Mouse (Mus musculus) MEL (cell line): ENCODE results near the gene Hsp90b1. TPM values are rescaled to one million over a fixed set of nuclear protein-coding genes. Genes with fewer than 3 reads are reported as not detected.

Source experiments
- DNase-seq: peaks from one replicate; pipeline ENCODE4 v3.0.0; 2011; ENCODE audit warnings: low read depth, low spot score
- H3K27ac ChIP-seq: 2 replicates; pipeline ENCODE4 v1.5.1; 2012; ENCODE audit warnings: low read depth, mild to moderate bottlenecking, control low read depth, low read length, moderate library complexity; ENCODE audit not compliant: control insufficient read depth
- H3K27me3 ChIP-seq, 2 experiments: fragments of 150-350 bp in 1 of 2; sonication (generic) in 1 of 2; 2 replicates each; pipeline ENCODE4 v1.6.1; 2012; ENCODE audit warnings: low read length in 2 of 2, mild to moderate bottlenecking in 2 of 2, improper control_type of control experiment in 1 of 2, moderate library complexity in 1 of 2; ENCODE audit not compliant: insufficient read depth in 2 of 2, control insufficient read depth in 1 of 2
- H3K36me3 ChIP-seq, 2 experiments: 2 replicates each; pipeline ENCODE4 v1.6.1; 2012 to 2014; ENCODE audit warnings: low read length in 2 of 2, improper control_type of control experiment in 1 of 2, inconsistent platforms in 1 of 2, mild to moderate bottlenecking in 1 of 2; ENCODE audit not compliant: insufficient read depth in 2 of 2, control insufficient read depth in 1 of 2
- H3K4me1 ChIP-seq, 2 experiments: fragments of 150-350 bp in 1 of 2; sonication (generic) in 1 of 2; 2 replicates each; pipeline ENCODE4 v1.6.1; 2012; ENCODE audit warnings: low read length in 2 of 2, improper control_type of control experiment in 1 of 2, mild to moderate bottlenecking in 1 of 2; ENCODE audit not compliant: insufficient read depth in 2 of 2, control insufficient read depth in 1 of 2
- H3K4me3 ChIP-seq, 2 experiments: fragments of 150-350 bp in 1 of 2; sonication (generic) in 1 of 2; 2 replicates each; pipeline ENCODE4 v1.5.1; 2012; ENCODE audit warnings: low read depth in 2 of 2, low read length in 2 of 2, mild to moderate bottlenecking in 2 of 2, moderate library complexity in 2 of 2, control low read depth in 1 of 2, improper control_type of control experiment in 1 of 2; ENCODE audit not compliant: control insufficient read depth in 1 of 2, insufficient read depth in 1 of 2
- H3K79me2 ChIP-seq: 2 replicates; pipeline ENCODE4 v1.6.1; 2012; ENCODE audit warnings: mild to moderate bottlenecking, low read length, moderate library complexity; ENCODE audit not compliant: control insufficient read depth, poor library complexity, insufficient read depth
- H3K9ac ChIP-seq: 2 replicates; pipeline ENCODE4 v1.6.1; 2012; ENCODE audit warnings: low read depth, mild to moderate bottlenecking, control low read depth, low read length, moderate library complexity; ENCODE audit not compliant: control insufficient read depth, poor library complexity, severe bottlenecking
- H3K9me3 ChIP-seq: fragments of 150-350 bp; sonication (generic); replicated peaks from 2 replicates; pipeline ENCODE4 v1.6.1; 2012; ENCODE audit warnings: mild to moderate bottlenecking, low read length, improper control_type of control experiment, moderate library complexity; ENCODE audit not compliant: insufficient read depth
- BHLHE40 ChIP-seq: IDR thresholded peaks from 2 replicates; pipeline ENCODE4 v1.6.1; 2012; ENCODE audit warnings: low read depth, mild to moderate bottlenecking, inconsistent platforms, low read length, improper control_type of control experiment, borderline replicate concordance
- CHD1 ChIP-seq: IDR thresholded peaks from 2 replicates; pipeline ENCODE4 v1.6.1; 2012; ENCODE audit warnings: low read depth, mild to moderate bottlenecking, inconsistent platforms, low read length, improper control_type of control experiment
- EP300 ChIP-seq, 2 experiments: IDR thresholded peaks; 2 replicates each; pipeline ENCODE4 v1.6.1; 2011; ENCODE audit warnings: improper control_type of control experiment in 2 of 2, low read length in 2 of 2, low read depth in 1 of 2, mild to moderate bottlenecking in 1 of 2
- ETS1 ChIP-seq: IDR thresholded peaks from 2 replicates; pipeline ENCODE4 v1.6.1; 2012; ENCODE audit warnings: low read depth, mild to moderate bottlenecking, inconsistent platforms, low read length, improper control_type of control experiment, moderate library complexity
- KAT2A ChIP-seq: conservative IDR thresholded peaks from 2 replicates; pipeline ENCODE4 v1.6.1; 2012; ENCODE audit warnings: low read depth, low read length, improper control_type of control experiment, inconsistent platforms
- MAX ChIP-seq: IDR thresholded peaks from 2 replicates; pipeline ENCODE4 v1.6.1; 2011; ENCODE audit warnings: low read length, improper control_type of control experiment
- MXI1 ChIP-seq: IDR thresholded peaks from 2 replicates; pipeline ENCODE4 v1.6.1; 2011; ENCODE audit warnings: mild to moderate bottlenecking, low read depth, low read length, improper control_type of control experiment
- MYB ChIP-seq: IDR thresholded peaks from 2 replicates; pipeline ENCODE4 v1.6.1; 2011; ENCODE audit warnings: mild to moderate bottlenecking, low read depth, low read length, improper control_type of control experiment
- NELFE ChIP-seq: IDR thresholded peaks from 2 replicates; pipeline ENCODE4 v1.6.1; 2011; ENCODE audit warnings: low read depth, low read length, improper control_type of control experiment
- POLR2A ChIP-seq, 2 experiments: IDR thresholded peaks; 2 replicates each; pipeline ENCODE4 v1.6.1; 2011 to 2012; ENCODE audit warnings: low read length in 2 of 2, mild to moderate bottlenecking in 2 of 2, control low read depth in 1 of 2, improper control_type of control experiment in 1 of 2, low read depth in 1 of 2, moderate library complexity in 1 of 2; ENCODE audit not compliant: control insufficient read depth in 1 of 2, insufficient read depth in 1 of 2, poor library complexity in 1 of 2
- RAD21 ChIP-seq: IDR thresholded peaks from 2 replicates; pipeline ENCODE4 v1.6.1; 2011; ENCODE audit warnings: mild to moderate bottlenecking, low read depth, low read length, improper control_type of control experiment
- RCOR1 ChIP-seq: IDR thresholded peaks from 2 replicates; pipeline ENCODE4 v1.6.1; 2012; ENCODE audit warnings: low read depth, mild to moderate bottlenecking, inconsistent platforms, low read length, improper control_type of control experiment
- SMC3 ChIP-seq: IDR thresholded peaks from 2 replicates; pipeline ENCODE4 v1.6.1; 2011; ENCODE audit warnings: low read depth, low read length, improper control_type of control experiment
- TAL1 ChIP-seq: IDR thresholded peaks from 2 replicates; pipeline ENCODE4 v1.6.1; 2012; ENCODE audit warnings: mild to moderate bottlenecking, inconsistent platforms, low read length, moderate library complexity, mixed read lengths
- TBP ChIP-seq: IDR thresholded peaks from 2 replicates; pipeline ENCODE4 v1.8.0; 2011; ENCODE audit warnings: low read depth, low read length, improper control_type of control experiment
- TCF12 ChIP-seq: IDR thresholded peaks from 2 replicates; pipeline ENCODE4 v1.6.1; 2014; ENCODE audit warnings: low read depth, mild to moderate bottlenecking, inconsistent platforms, low read length, improper control_type of control experiment, moderate library complexity
- UBTF ChIP-seq: IDR thresholded peaks from 2 replicates; pipeline ENCODE4 v1.6.1; 2012; ENCODE audit warnings: low read depth, mild to moderate bottlenecking, inconsistent platforms, low read length, improper control_type of control experiment, moderate library complexity, borderline replicate concordance; ENCODE audit not compliant: insufficient read depth
- ZC3H11A ChIP-seq: IDR thresholded peaks from 2 replicates; pipeline ENCODE4 v1.6.1; 2012; ENCODE audit warnings: low read depth, mild to moderate bottlenecking, inconsistent platforms, low read length, improper control_type of control experiment
- ZKSCAN1 ChIP-seq: IDR thresholded peaks from 2 replicates; pipeline ENCODE4 v1.6.1; 2012; ENCODE audit warnings: low read depth, mild to moderate bottlenecking, inconsistent platforms, low read length, improper control_type of control experiment, moderate library complexity
- ZNF384 ChIP-seq: IDR thresholded peaks from 2 replicates; pipeline ENCODE4 v1.6.1; 2012; ENCODE audit warnings: low read depth, mild to moderate bottlenecking, inconsistent platforms, low read length, improper control_type of control experiment
- polyA plus RNA-seq, 2 experiments: library from polyadenylated mRNA; stranded (reverse) in 1 of 2; unstranded in 1 of 2; fragments of >175 nt in 1 of 2; fragments of >200 nt in 1 of 2; gene quantifications; 2 replicates each; pipeline versions ENCODE4 v1.2.1 to v1.2.4; 2012; ENCODE audit warnings: low replicate concordance in 2 of 2, low read depth in 1 of 2; ENCODE audit not compliant: insufficient read length in 2 of 2, insufficient read depth in 1 of 2, missing spikeins in 1 of 2
- total RNA-seq: library from RNA; depleted of rRNA; stranded (reverse); fragments of 300-350 nt; gene quantifications from 2 replicates; pipeline ENCODE4 v1.2.3, GENCODE M21; 2012

Gene Hsp90b1
- total and polyA plus RNA-seq, 3 experiments = 150 to 555 (median 420) TPM

DNA sequence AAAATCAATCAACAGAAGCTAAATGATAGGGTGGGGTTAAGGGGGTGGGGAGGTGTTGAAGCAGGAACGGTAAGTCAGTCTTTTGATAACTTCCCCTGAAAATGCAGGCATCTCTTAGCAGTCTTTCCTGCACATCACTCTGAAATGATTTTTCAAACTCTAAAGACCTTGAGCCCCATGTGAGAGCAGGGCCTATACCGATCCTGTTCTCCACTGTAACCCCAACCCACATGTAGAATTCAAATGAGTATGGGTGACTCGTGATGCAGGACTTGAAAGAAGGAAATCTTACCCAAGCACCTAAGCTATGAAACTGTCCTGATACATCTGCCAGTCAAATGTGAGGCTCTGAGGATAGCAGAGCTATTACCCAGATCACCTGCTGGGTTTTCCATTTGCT lies 4.3 kb downstream of the Hsp90b1 start:
- H3K27ac ChIP-seq = no peak overlapping the region
- H3K4me3 ChIP-seq = peak overlapping the region; percentile 4 to 29; a peak in 2 of 4 replicates
- H3K36me3 ChIP-seq = peaks cover 52 to 61% of the 10 kb centered on the region in 2 experiments
- TF ChIP-seq BHLHE40 (no peak), ZC3H11A (no peak), NELFE (no peak), ZNF384 (no peak), MAX (no peak), CHD1 (no peak), RCOR1 (no peak), MYB (no peak), KAT2A (no peak), POLR2A (IDR thresholded peaks at IDR 0.05; ENCODE audit: control insufficient read depth in 1 of 2, insufficient read depth in 1 of 2, low read depth in 1 of 2, low read length in 2 of 2, poor library complexity in 1 of 2) (no peak), TAL1 (no peak), UBTF (no peak), SMC3 (no peak), ETS1 (no peak), ZKSCAN1 (no peak), TCF12 (no peak), TBP (no peak)
- TF ChIP-seq, all 39 proteins: peak for 0
- no peak for DNase-seq
- H3K4me1 ChIP-seq = peaks cover 2 to 26% of the 10 kb centered on the region in 2 experiments
- H3K27me3 ChIP-seq = no peaks in the 10 kb centered on the region
- H3K9me3 ChIP-seq = no peaks in the 10 kb centered on the region
- H3K79me2 ChIP-seq = peaks cover 57% of the 10 kb centered on the region
- H3K9ac ChIP-seq = peak overlapping the region; percentile 4; the same call in 1 of the 2 replicates

- H3K4me1 ChIP-seq = peaks cover 2 to 26% of the 10 kb centered on the region in 2 experiments
- no peak overlapping the region; a peak in 1 of 4 replicates for H3K4me3 ChIP-seq
- peak; percentile 11 for DNase-seq
- no peaks in the 10 kb centered on the region for H3K27me3 ChIP-seq
- H3K27ac ChIP-seq = no peak overlapping the region
- H3K79me2 ChIP-seq = peaks cover 57% of the 10 kb centered on the region
- 0 out of 2 replicates have a peak overlapping the region, but pooled peaks have one; percentile 14 for H3K9ac ChIP-seq
- peaks cover 52 to 67% of the 10 kb centered on the region in 2 experiments for H3K36me3 ChIP-seq
- H3K9me3 ChIP-seq = no peaks in the 10 kb centered on the region
- TF ChIP-seq ZNF384 (no peak), RAD21 (no peak), MXI1 (no peak), EP300 (IDR thresholded peaks at IDR 0.05; ENCODE audit: low read depth in 1 of 2, low read length in 2 of 2) (no peak)
Measured at GRCm38 (mm10) chr10:86700251-86700650, 5.1 kb downstream of the Hsp90b1 start.
